9 mouse cellular contexts compared by ENCODE assay signal in genomic region chr1:163057363-163057762, GRCm38 (mm10). TPM values are rescaled to one million over a fixed set of nuclear protein-coding genes. Genes with fewer than 3 reads are reported as not detected.
A peak's percentile ranks its signal among the peaks of the same experiment; 100 is the strongest.
DNase-seq lines count a peak whose midpoint lies in the region; ATAC-seq and TF ChIP-seq lines count a peak whose summit lies in the region.
"Had no signal": no experiment of that assay in that cellular context is flagged by ENCODE, and none has a peak within 500 bp of the region (broad histone marks: within the 10 kb centered on the region; RNA-seq: fewer than 3 reads in every experiment).

No protein-coding gene starts in this region.

- H3K4me2 ChIP-seq in kidney, embryonic 15.5 days = no peak overlapping the region
- no peak overlapping the region for H3K4me2 ChIP-seq in lung, embryonic 14.5 days

- peak; percentile 13 to 54 for DNase-seq in adrenal gland, adult (ENCODE audit: inconsistent age in 2 of 2, low spot score in 1 of 2)
- no peak for DNase-seq in adrenal gland, postnatal 25 days
- DNase-seq in kidney, adult 18-20 months = peak; percentile 5
- peak; percentile 68 for DNase-seq in lung, embryonic 14.5 days
- no peak for DNase-seq in frontal cortex, postnatal 10 days (ENCODE audit: low spot score in 2 of 2)
- DNase-seq: cerebellum, adult 8-10 months had no signal

- TF ChIP-seq CTCF in cortical plate, adult 2 months (IDR thresholded peaks at IDR 0.05; ENCODE audit: extremely low read depth, insufficient read depth, low read length) = peak; percentile 61
- peak; percentile 55 for TF ChIP-seq CTCF in lung, embryonic 14.5 days (IDR thresholded peaks at IDR 0.05; ENCODE audit: low read depth)

- no peaks in the 10 kb centered on the region for H3K4me1 ChIP-seq in kidney, embryonic 15.5 days
- no peaks in the 10 kb centered on the region for H3K4me1 ChIP-seq in cortical plate, adult 2 months (ENCODE audit: control insufficient read depth, insufficient read depth, low read length)
- no peaks in the 10 kb centered on the region for H3K4me1 ChIP-seq in lung, embryonic 14.5 days (ENCODE audit: insufficient read depth)

- no peak for TF ChIP-seq POLR2A in cortical plate, adult 2 months (IDR thresholded peaks at IDR 0.05; ENCODE audit: extremely low read depth, insufficient read depth, low read length)

- no peak overlapping the region for H3K27ac ChIP-seq in kidney, embryonic 15.5 days
- H3K27ac ChIP-seq in cortical plate, adult 2 months (ENCODE audit: insufficient read depth, low read length) = no peak overlapping the region
- no peak overlapping the region for H3K27ac ChIP-seq in lung, embryonic 14.5 days (ENCODE audit: low read depth)

- H3K9ac ChIP-seq in kidney, embryonic 15.5 days = no peak overlapping the region
- H3K9ac ChIP-seq in lung, embryonic 14.5 days = no peak overlapping the region

- H3K36me3 ChIP-seq in kidney, embryonic 15.5 days = no peaks in the 10 kb centered on the region
- H3K36me3 ChIP-seq in lung, embryonic 14.5 days (ENCODE audit: insufficient read depth) = no peaks in the 10 kb centered on the region

- no peak for ATAC-seq in kidney, embryonic 15.5 days (replicated peaks; ENCODE audit: low FRiP score)
- no peak for ATAC-seq in lung, embryonic 14.5 days (ENCODE audit: insufficient read depth)
- no peak for ATAC-seq in activated CD4-positive, CD25-positive, alpha-beta regulatory T cell, adult 4 months

- H3K9me3 ChIP-seq in kidney, embryonic 15.5 days (replicated peaks) = no peaks in the 10 kb centered on the region
- no peaks in the 10 kb centered on the region for H3K9me3 ChIP-seq in lung, embryonic 14.5 days (ENCODE audit: low read depth, low read length)

- no peak overlapping the region for H3K4me3 ChIP-seq in kidney, embryonic 15.5 days (replicated peaks)
- no peak overlapping the region for H3K4me3 ChIP-seq in cortical plate, adult 2 months (ENCODE audit: insufficient read depth, low read length)
- H3K4me3 ChIP-seq in lung, embryonic 14.5 days (ENCODE audit: low read depth, low read length) = no peak overlapping the region

- 39% methylated on average over 2 of the region's 2 CpGs for WGBS in kidney, embryonic 15.5 days
- WGBS in lung, embryonic 14.5 days = 36% methylated on average over 2 of the region's 2 CpGs

- no peaks in the 10 kb centered on the region for H3K27me3 ChIP-seq in kidney, embryonic 15.5 days
- H3K27me3 ChIP-seq in lung, embryonic 14.5 days (ENCODE audit: insufficient read depth, low read length) = no peaks in the 10 kb centered on the region

RNA-seq across cellular contexts. Expression of gene Mroh9, which starts 28.1 kb away (rescaled TPM):
- total RNA-seq in adrenal gland, postnatal 25 days (2021) = not detected in 2 replicates
- not detected in 2 replicates for polyA plus RNA-seq in kidney, embryonic 15.5 days (2015; fragmentation: Nextera tagmentation; extraction: Ambion mirVana)
- not detected in 2 replicates for polyA plus RNA-seq in cortical plate, adult 2 months (2012; rRNA removed)
- not detected in 2 replicates for polyA plus RNA-seq in lung, embryonic 14.5 days (2014; fragmentation: Nextera tagmentation; extraction: Ambion mirVana)
- not detected for polyA plus RNA-seq in activated CD4-positive, CD25-positive, alpha-beta regulatory T cell, adult 4 months (2017; shearing (Covaris generic))

Comparison
In these comparisons a context has a peak if more than half of its experiments do, and no peak if none do; other contexts are left out.
1. DNase-seq: peak in adrenal gland, adult (2 of 2), kidney, adult 18-20 months (single experiment) and lung, embryonic 14.5 days (single experiment); none in adrenal gland, postnatal 25 days (single experiment) and frontal cortex, postnatal 10 days (0 of 2).